Mouse (Mus musculus) forebrain, embryonic 13.5 days (tissue): ENCODE measurements around the gene Mapkap1. TPM values are rescaled to one million over a fixed set of nuclear protein-coding genes. Genes with fewer than 3 reads are reported as not detected.
"Not testable (repeated sequence)": the region's sequence is repeated elsewhere in the genome, so short reads cannot be mapped to it uniquely, and the experiment has no call there.

Experiments used
- ATAC-seq: fragments of 200-750 bp; cut with Nextera tagmentation; 2 replicates; pipeline ENCODE4 v1.8.0; 2017
- H3K27ac ChIP-seq: fragments of 300-500 bp; sonication (generic); 2 replicates; pipeline ENCODE4 v1.5.1; 2015; ENCODE audit warnings: inconsistent platforms, mild to moderate bottlenecking, moderate library complexity
- H3K27me3 ChIP-seq: fragments of 300-500 bp; sonication (generic); 2 replicates; pipeline ENCODE4 v1.6.1; 2015; ENCODE audit warnings: mild to moderate bottlenecking, inconsistent platforms
- H3K36me3 ChIP-seq: fragments of 300-500 bp; sonication (generic); 2 replicates; pipeline ENCODE4 v1.6.1; 2015; ENCODE audit warnings: mild to moderate bottlenecking, inconsistent platforms; ENCODE audit not compliant: poor library complexity, severe bottlenecking
- H3K4me1 ChIP-seq: fragments of 300-500 bp; sonication (generic); 2 replicates; pipeline ENCODE4 v1.6.1; 2015; ENCODE audit warnings: inconsistent platforms
- H3K4me2 ChIP-seq: fragments of 300-500 bp; sonication (generic); 2 replicates; pipeline ENCODE4 v1.6.1; 2015; ENCODE audit warnings: inconsistent platforms, mild to moderate bottlenecking, moderate library complexity
- H3K4me3 ChIP-seq: fragments of 300-500 bp; sonication (generic); 2 replicates; pipeline ENCODE4 v1.5.1; 2015; ENCODE audit warnings: mild to moderate bottlenecking, inconsistent platforms
- H3K9ac ChIP-seq: fragments of 300-500 bp; sonication (generic); 2 replicates; pipeline ENCODE4 v1.6.1; 2015; ENCODE audit warnings: mild to moderate bottlenecking, inconsistent platforms
- H3K9me3 ChIP-seq: fragments of 300-500 bp; sonication (generic); replicated peaks from 2 replicates; pipeline ENCODE4 v1.6.1; 2016; ENCODE audit warnings: inconsistent platforms
- WGBS: fragments of 180-500 bp; shearing (Covaris S2); methylation state at CpG from one replicate; pipeline ENCODE4 v1.1.7; 2015; 5-methylcytosine and 5-hydroxymethylcytosine counted together
- polyA plus RNA-seq: library from polyadenylated mRNA; unstranded; fragments of >200 nt; fragmentation: Nextera tagmentation; extraction: Ambion mirVana; gene quantifications from 2 replicates; pipeline ENCODE4 v1.2.1, GENCODE M21; 2015

The Mapkap1 gene
- polyA plus RNA-seq, 1 experiment from 2014 or later, result 97.8 TPM

- 85% methylated on average over 2 of the region's 2 CpGs for WGBS
- no peak overlapping the region for H3K4me3 ChIP-seq
- 0 out of 2 replicates have a peak, but pooled peaks cover 5% of the 10 kb centered on the region for H3K27me3 ChIP-seq
- no peak overlapping the region for H3K4me2 ChIP-seq
- no peaks in the 10 kb centered on the region for H3K9me3 ChIP-seq
- no peaks in the 10 kb centered on the region for H3K36me3 ChIP-seq
- ATAC-seq, result no peak
- H3K9ac ChIP-seq, result no peak overlapping the region
- 0 out of 2 replicates have a peak, but pooled peaks cover 3% of the 10 kb centered on the region for H3K4me1 ChIP-seq
- no peak overlapping the region for H3K27ac ChIP-seq
Observed at GRCm38 (mm10) chr2:34378930-34379329, 27.6 kb upstream of the Mapkap1 start.

GRCm38 (mm10) chr2:34399535-34399934, 7.0 kb upstream of the Mapkap1 start:
- Histone ChIP-seq H3K9ac (no peak overlapping the region), H3K4me3 (no peak overlapping the region), H3K27me3 (no peaks in the 10 kb centered on the region), H3K27ac (no peak overlapping the region), H3K4me2 (no peak overlapping the region), H3K9me3 (no peaks in the 10 kb centered on the region), H3K4me1 (no peaks in the 10 kb centered on the region), H3K36me3 (no peaks in the 10 kb centered on the region)
- WGBS, result 44% methylated on average over 4 of the region's 4 CpGs
- ATAC-seq, result no peak

GRCm38 (mm10) chr2:34407596-34407995, 1.0 kb downstream of the Mapkap1 start:
- Histone ChIP-seq H3K4me2 (peak overlapping the region; percentile 93), H3K36me3 (no peaks in the 10 kb centered on the region), H3K4me1 (peaks cover 15% of the 10 kb centered on the region), H3K9ac (peak overlapping the region; percentile 90), H3K4me3 (peak overlapping the region; percentile 95), H3K27ac (no peak overlapping the region), H3K27me3 (no peaks in the 10 kb centered on the region), H3K9me3 (no peaks in the 10 kb centered on the region)
- ATAC-seq, result no peak
- 31% methylated on average over 7 of the region's 7 CpGs for WGBS

GRCm38 (mm10) chr2:34408341-34408740, 1.8 kb downstream of the Mapkap1 start:
- H3K9me3 ChIP-seq, result no peaks in the 10 kb centered on the region
- H3K4me3 ChIP-seq, result no peak overlapping the region
- WGBS, result 92% methylated on average over 10 of the region's 10 CpGs
- H3K4me1 ChIP-seq, result peaks cover 15% of the 10 kb centered on the region
- H3K27ac ChIP-seq, result no peak overlapping the region
- no peaks in the 10 kb centered on the region for H3K36me3 ChIP-seq
- no peak overlapping the region for H3K4me2 ChIP-seq
- H3K9ac ChIP-seq, result no peak overlapping the region
- no peak for ATAC-seq
- H3K27me3 ChIP-seq, result no peaks in the 10 kb centered on the region

- H3K27me3 ChIP-seq, result no peaks in the 10 kb centered on the region
- H3K9ac ChIP-seq, result no peak overlapping the region
- H3K27ac ChIP-seq, result no peak overlapping the region
- no peak for ATAC-seq
- H3K9me3 ChIP-seq, result no peaks in the 10 kb centered on the region
- WGBS, result 88% methylated on average over 5 of the region's 5 CpGs
- H3K4me1 ChIP-seq, result peaks cover 15% of the 10 kb centered on the region
- no peak overlapping the region for H3K4me3 ChIP-seq
- H3K36me3 ChIP-seq, result no peaks in the 10 kb centered on the region
- no peak overlapping the region for H3K4me2 ChIP-seq
Observed at GRCm38 (mm10) chr2:34409741-34410340, 3.3 kb downstream of the Mapkap1 start.

GRCm38 (mm10) chr2:34420256-34420655, 13.7 kb downstream of the Mapkap1 start:
- 0 out of 2 replicates have a peak, but pooled peaks cover 12% of the 10 kb centered on the region for H3K36me3 ChIP-seq
- H3K9ac ChIP-seq, result no peak overlapping the region
- H3K9me3 ChIP-seq, result no peaks in the 10 kb centered on the region
- WGBS, result 69% methylated on average over 1 of the region's 1 CpGs
- no peaks in the 10 kb centered on the region for H3K27me3 ChIP-seq
- 0 out of 2 replicates have a peak, but pooled peaks cover 3% of the 10 kb centered on the region for H3K4me1 ChIP-seq
- no peak overlapping the region for H3K27ac ChIP-seq
- ATAC-seq, result no peak
- H3K4me3 ChIP-seq, result no peak overlapping the region
- no peak overlapping the region for H3K4me2 ChIP-seq

- ATAC-seq, result no peak
- Histone ChIP-seq H3K9me3 (no peaks in the 10 kb centered on the region), H3K9ac (no peak overlapping the region), H3K27ac (no peak overlapping the region), H3K4me1 (0 out of 2 replicates have a peak, but pooled peaks cover 3% of the 10 kb centered on the region), H3K36me3 (0 out of 2 replicates have a peak, but pooled peaks cover 16% of the 10 kb centered on the region), H3K4me2 (no peak overlapping the region), H3K27me3 (no peaks in the 10 kb centered on the region), H3K4me3 (no peak overlapping the region)
- WGBS, result 89% methylated on average over 3 of the region's 3 CpGs
Observed at GRCm38 (mm10) chr2:34424186-34424585, 17.6 kb downstream of the Mapkap1 start.

- Histone ChIP-seq H3K4me2 (no peak overlapping the region), H3K36me3 (0 out of 2 replicates have a peak, but pooled peaks cover 6% of the 10 kb centered on the region), H3K4me3 (no peak overlapping the region), H3K4me1 (0 out of 2 replicates have a peak, but pooled peaks cover 3% of the 10 kb centered on the region), H3K9me3 (no peaks in the 10 kb centered on the region), H3K27ac (no peak overlapping the region), H3K27me3 (no peaks in the 10 kb centered on the region), H3K9ac (no peak overlapping the region)
- 86% methylated on average over 4 of the region's 4 CpGs for WGBS
- ATAC-seq, result no peak
Observed at GRCm38 (mm10) chr2:34425573-34426223, 19.1 kb downstream of the Mapkap1 start.

- WGBS, result 98% methylated on average over 8 of the region's 8 CpGs
- no peak overlapping the region for H3K9ac ChIP-seq
Observed at GRCm38 (mm10) chr2:34430663-34431062, 24.1 kb downstream of the Mapkap1 start.

GRCm38 (mm10) chr2:34431701-34432372, 25.3 kb downstream of the Mapkap1 start:
- H3K9me3 ChIP-seq, result no peaks in the 10 kb centered on the region
- peaks cover 18% of the 10 kb centered on the region for H3K36me3 ChIP-seq
- H3K4me3 ChIP-seq, result no peak overlapping the region
- H3K9ac ChIP-seq, result no peak overlapping the region
- H3K27ac ChIP-seq, result no peak overlapping the region
- no peak for ATAC-seq
- no peak overlapping the region for H3K4me2 ChIP-seq
- H3K27me3 ChIP-seq, result no peaks in the 10 kb centered on the region
- no peaks in the 10 kb centered on the region for H3K4me1 ChIP-seq
- WGBS, result 94% methylated on average over 12 of the region's 12 CpGs

More at GRCm38 (mm10) chr2:34430663-34431062, 24.1 kb downstream of the Mapkap1 start:
- no peak for ATAC-seq
- Histone ChIP-seq H3K4me2 (no peak overlapping the region), H3K4me1 (no peaks in the 10 kb centered on the region), H3K36me3 (peaks cover 15% of the 10 kb centered on the region), H3K27ac (no peak overlapping the region), H3K9me3 (no peaks in the 10 kb centered on the region), H3K4me3 (no peak overlapping the region), H3K27me3 (no peaks in the 10 kb centered on the region)

- H3K36me3 ChIP-seq, result peaks cover 19% of the 10 kb centered on the region
- H3K9ac ChIP-seq, ATAC-seq, H3K27ac ChIP-seq, H3K4me3 ChIP-seq, H3K4me2 ChIP-seq, H3K9me3 ChIP-seq, H3K4me1 ChIP-seq, H3K27me3 ChIP-seq: not testable (repeated sequence)
- 100% methylated on average over 1 of the region's 2 CpGs for WGBS
Observed at GRCm38 (mm10) chr2:34432887-34433286, 26.3 kb downstream of the Mapkap1 start.

GRCm38 (mm10) chr2:34436321-34436720, 29.8 kb downstream of the Mapkap1 start:
- 91% methylated on average over 3 of the region's 3 CpGs for WGBS
- Histone ChIP-seq H3K4me2 (no peak overlapping the region), H3K36me3 (peaks cover 19% of the 10 kb centered on the region), H3K9ac (no peak overlapping the region), H3K27me3 (no peaks in the 10 kb centered on the region), H3K27ac (no peak overlapping the region), H3K9me3 (no peaks in the 10 kb centered on the region), H3K4me3 (no peak overlapping the region), H3K4me1 (no peaks in the 10 kb centered on the region)
- no peak for ATAC-seq
